Mouse (Mus musculus) kidney, postnatal 25 days (tissue): ENCODE measurements around the gene Pawr.
A peak's percentile ranks its signal among the peaks of the same experiment; 100 is the strongest.
"Not testable (repeated sequence)": the region's sequence is repeated elsewhere in the genome, so short reads cannot be mapped to it uniquely, and the experiment has no call there.

Source experiments
- DNase-seq, 2 experiments: peaks; one replicate each; pipeline ENCODE4 v3.0.0; 2021; ENCODE audit warnings: mixed read lengths in 2 of 2

Pawr gene

GRCm38 (mm10) chr10:108314396-108314795, 17.5 kb upstream of the Pawr start:
- no peak for DNase-seq

- no peak for DNase-seq
Observed at GRCm38 (mm10) chr10:108315236-108315635, 16.7 kb upstream of the Pawr start.

- no peak for DNase-seq
Observed at GRCm38 (mm10) chr10:108328356-108328755, 3.6 kb upstream of the Pawr start.

- no peak for DNase-seq
Observed at GRCm38 (mm10) chr10:108328983-108329382, 2.9 kb upstream of the Pawr start.

GRCm38 (mm10) chr10:108329771-108330170, 2.1 kb upstream of the Pawr start:
- DNase-seq, result peak in 1 of 2 experiments; percentile 27

GRCm38 (mm10) chr10:108330964-108331363, 957 bp upstream of the Pawr start:
- no peak for DNase-seq

GRCm38 (mm10) chr10:108332571-108333541, 935 bp downstream of the Pawr start:
- DNase-seq, result peak; percentile 78 to 88

GRCm38 (mm10) chr10:108333642-108334041, 1.7 kb downstream of the Pawr start:
- no peak for DNase-seq

GRCm38 (mm10) chr10:108334096-108334495, 2.2 kb downstream of the Pawr start:
- DNase-seq, result no peak

- DNase-seq, result no peak
Observed at GRCm38 (mm10) chr10:108335736-108336292, 3.9 kb downstream of the Pawr start.

- DNase-seq, result peak; percentile 27 to 59
Observed at GRCm38 (mm10) chr10:108336581-108336980, 4.7 kb downstream of the Pawr start.

GRCm38 (mm10) chr10:108338055-108338961, 6.4 kb downstream of the Pawr start:
- no peak for DNase-seq

- DNase-seq, result no peak
Observed at GRCm38 (mm10) chr10:108339118-108339517, 7.2 kb downstream of the Pawr start.

GRCm38 (mm10) chr10:108339872-108340271, 8.0 kb downstream of the Pawr start:
- no peak for DNase-seq

GRCm38 (mm10) chr10:108343734-108344133, 11.8 kb downstream of the Pawr start:
- DNase-seq, result no peak

GRCm38 (mm10) chr10:108345123-108345522, 13.2 kb downstream of the Pawr start:
- DNase-seq, result peak in 1 of 2 experiments; percentile 27

- not testable (repeated sequence) for DNase-seq
Observed at GRCm38 (mm10) chr10:108346301-108346700, 14.4 kb downstream of the Pawr start.

- DNase-seq, result no peak
Observed at GRCm38 (mm10) chr10:108350125-108351070, 18.5 kb downstream of the Pawr start.

GRCm38 (mm10) chr10:108352944-108353343, 21.0 kb downstream of the Pawr start:
- DNase-seq, result no peak

GRCm38 (mm10) chr10:108354726-108355391, 22.9 kb downstream of the Pawr start:
- DNase-seq, result no peak

GRCm38 (mm10) chr10:108355392-108355775, 23.5 kb downstream of the Pawr start:
- peak in 1 of 2 experiments; percentile 35 for DNase-seq
